Comparison of ENCODE assay signal across 8 mouse cellular contexts in the genomic region with DNA sequence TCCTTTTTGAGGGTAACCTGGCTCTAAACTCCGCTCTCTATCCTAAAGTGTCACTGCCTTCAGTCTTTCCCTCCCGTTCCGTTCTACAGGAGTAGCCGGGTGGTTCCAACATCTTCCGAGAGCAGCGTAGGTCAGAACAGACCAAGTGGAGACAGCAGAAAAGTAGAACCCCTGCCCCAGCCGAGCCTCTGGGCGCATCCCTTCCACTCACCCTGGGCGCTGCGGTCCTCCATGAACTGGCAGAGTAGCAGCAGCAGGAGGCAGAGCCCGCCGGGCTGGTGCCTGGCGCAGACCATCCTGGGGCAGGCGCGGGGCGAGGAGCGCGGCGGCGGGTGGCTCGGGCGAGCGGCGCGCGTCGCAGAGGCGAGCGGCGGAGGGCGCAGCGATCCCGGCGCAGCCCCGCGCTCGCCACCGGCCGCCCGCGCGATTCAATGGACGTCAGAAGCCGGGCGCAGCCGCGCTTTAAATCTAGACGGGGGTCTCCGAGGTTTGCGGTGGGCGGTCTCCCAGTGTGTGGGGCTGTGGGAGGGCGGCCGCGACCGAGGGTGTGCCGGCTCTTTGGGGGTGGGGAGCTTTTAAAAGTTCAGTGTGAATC. TPM values are rescaled to one million over a fixed set of nuclear protein-coding genes. Genes with fewer than 3 reads are reported as not detected.
DNase-seq lines count a peak whose midpoint lies in the region; ATAC-seq and TF ChIP-seq lines count a peak whose summit lies in the region.

No protein-coding gene starts in this region.

- H3K9ac ChIP-seq in embryonic facial prominence, embryonic 12.5 days, result peak overlapping the region; percentile 53
- peak overlapping the region; percentile 45 for H3K9ac ChIP-seq in heart, embryonic 16.5 days (ENCODE audit: low read length)
- H3K9ac ChIP-seq in midbrain, embryonic 11.5 days (ENCODE audit: low read length), result peak overlapping the region; percentile 82
- peak overlapping the region; percentile 16; the same call in 1 of the 2 replicates for H3K9ac ChIP-seq in stomach, embryonic 15.5 days

- H3K36me3 ChIP-seq in C2C12 (ENCODE audit: control insufficient read depth, insufficient read depth), result no peaks in the 10 kb centered on the region
- H3K36me3 ChIP-seq in embryonic facial prominence, embryonic 12.5 days, result no peaks in the 10 kb centered on the region
- H3K36me3 ChIP-seq in heart, embryonic 16.5 days (ENCODE audit: control insufficient read depth, insufficient read depth), result no peaks in the 10 kb centered on the region
- H3K36me3 ChIP-seq in midbrain, embryonic 11.5 days (ENCODE audit: control insufficient read depth, insufficient read depth, low read length), result peaks cover 6% of the 10 kb centered on the region; the same call in 1 of the 2 replicates
- no peaks in the 10 kb centered on the region for H3K36me3 ChIP-seq in stomach, embryonic 15.5 days

- H3K4me2 ChIP-seq in embryonic facial prominence, embryonic 12.5 days (replicated peaks), result peak overlapping the region; percentile 92
- peak overlapping the region; percentile 98 for H3K4me2 ChIP-seq in heart, embryonic 16.5 days (ENCODE audit: low read depth, low read length)
- peak overlapping the region; percentile 82 for H3K4me2 ChIP-seq in midbrain, embryonic 11.5 days
- H3K4me2 ChIP-seq in stomach, embryonic 15.5 days, result peak overlapping the region; percentile 97

- intact Hi-C loops in left cerebral cortex, postnatal 4 days (cut with DNase I), result loop anchor here (5.0 kb wide), 2 partner anchors 381 to 581 kb away; no protein-coding TSS in a partner anchor

- H3ac ChIP-seq in C2C12 (ENCODE audit: control insufficient read depth, insufficient read length, low read depth), result peak overlapping the region; percentile 60

- H3K4me3 ChIP-seq in C2C12 (ENCODE audit: insufficient read depth, poor library complexity, severe bottlenecking), result peak overlapping the region; percentile 34
- H3K4me3 ChIP-seq in embryonic facial prominence, embryonic 12.5 days, result peak overlapping the region; percentile 56
- peak overlapping the region; percentile 59 for H3K4me3 ChIP-seq in heart, embryonic 16.5 days (ENCODE audit: low read length)
- peak overlapping the region; percentile 75 for H3K4me3 ChIP-seq in midbrain, embryonic 11.5 days (ENCODE audit: low read depth, low read length)
- peak overlapping the region; percentile 58 for H3K4me3 ChIP-seq in stomach, embryonic 15.5 days (replicated peaks)

- peaks cover 5% of the 10 kb centered on the region for H3K4me1 ChIP-seq in embryonic facial prominence, embryonic 12.5 days
- H3K4me1 ChIP-seq in heart, embryonic 16.5 days (ENCODE audit: control insufficient read depth, insufficient read depth, low read length), result peaks cover 8% of the 10 kb centered on the region
- H3K4me1 ChIP-seq in midbrain, embryonic 11.5 days (ENCODE audit: control insufficient read depth, insufficient read depth, low read length), result peaks cover 21% of the 10 kb centered on the region
- peaks cover 24% of the 10 kb centered on the region for H3K4me1 ChIP-seq in stomach, embryonic 15.5 days

- H3K79me2 ChIP-seq in C2C12 (ENCODE audit: control insufficient read depth, insufficient read depth), result no peaks in the 10 kb centered on the region

- ATAC-seq in embryonic facial prominence, embryonic 12.5 days (ENCODE audit: insufficient number of reproducible peaks, insufficient read depth, low FRiP score, low TSS enrichment), result peak; percentile 65
- peak; percentile 42 for ATAC-seq in heart, embryonic 16.5 days (replicated peaks; ENCODE audit: extremely low read depth, insufficient read depth, low FRiP score)
- peak; percentile 63 for ATAC-seq in midbrain, embryonic 11.5 days (ENCODE audit: low FRiP score)
- peak; percentile 52 for ATAC-seq in stomach, embryonic 15.5 days (ENCODE audit: insufficient read depth, low FRiP score, low read depth)
- no peak for ATAC-seq in monocyte, adult 5-6 weeks (replicated peaks; ENCODE audit: insufficient number of reproducible peaks, low FRiP score, low TSS enrichment, poor library complexity, severe bottlenecking)

- H3K27ac ChIP-seq in embryonic facial prominence, embryonic 12.5 days, result peak overlapping the region; percentile 73
- H3K27ac ChIP-seq in heart, embryonic 16.5 days (ENCODE audit: low read length), result no peak overlapping the region
- peak overlapping the region; percentile 90 for H3K27ac ChIP-seq in midbrain, embryonic 11.5 days (ENCODE audit: low read depth, low read length)
- H3K27ac ChIP-seq in stomach, embryonic 15.5 days, result peak overlapping the region; percentile 69; the same call in 1 of the 2 replicates

- under 1% methylated on average over 55 of the region's 56 CpGs for WGBS in embryonic facial prominence, embryonic 12.5 days
- WGBS in heart, embryonic 16.5 days, result under 1% methylated on average over 56 of the region's 56 CpGs
- WGBS in midbrain, embryonic 11.5 days, result under 1% methylated on average over 51 of the region's 56 CpGs
- under 1% methylated on average over 56 of the region's 56 CpGs for WGBS in stomach, embryonic 15.5 days

- H3K27me3 ChIP-seq in C2C12 (ENCODE audit: control insufficient read depth, insufficient read depth, insufficient read length), result no peaks in the 10 kb centered on the region
- peaks cover 22% of the 10 kb centered on the region for H3K27me3 ChIP-seq in embryonic facial prominence, embryonic 12.5 days
- H3K27me3 ChIP-seq in heart, embryonic 16.5 days (ENCODE audit: control insufficient read depth, insufficient read depth, low read length), result peaks cover 34% of the 10 kb centered on the region
- H3K27me3 ChIP-seq in midbrain, embryonic 11.5 days (ENCODE audit: control insufficient read depth, insufficient read depth, low read length), result peaks cover 4% of the 10 kb centered on the region; the same call in 1 of the 2 replicates
- H3K27me3 ChIP-seq in stomach, embryonic 15.5 days (replicated peaks), result peaks cover 29% of the 10 kb centered on the region

- TF ChIP-seq CTCF in C2C12 (IDR thresholded peaks at IDR 0.05; ENCODE audit: control insufficient read depth, insufficient read depth, insufficient read length), result no peak

- H3K9me3 ChIP-seq in embryonic facial prominence, embryonic 12.5 days, result no peaks in the 10 kb centered on the region
- H3K9me3 ChIP-seq in heart, embryonic 16.5 days (replicated peaks; ENCODE audit: control insufficient read depth, low read length), result no peaks in the 10 kb centered on the region
- no peaks in the 10 kb centered on the region for H3K9me3 ChIP-seq in midbrain, embryonic 11.5 days (ENCODE audit: control insufficient read depth, low read length)
- no peaks in the 10 kb centered on the region for H3K9me3 ChIP-seq in stomach, embryonic 15.5 days

- H3K79me3 ChIP-seq in C2C12 (ENCODE audit: low read depth), result no peaks in the 10 kb centered on the region

- DNase-seq in Muller cell, postnatal 12 days (ENCODE audit: inconsistent ontology term), result peak; percentile 87
- DNase-seq in left cerebral cortex, postnatal 4 days, result peak; percentile 39
- peak; percentile 96 for DNase-seq in midbrain, embryonic 11.5 days (ENCODE audit: low spot score, missing footprints)

TF ChIP-seq in C2C12, 6 proteins besides CTCF, POLR2A, EP300 and RAD21:
- TF ChIP-seq USF1 (IDR thresholded peaks at IDR 0.05; ENCODE audit: low read depth), result no peak
- no peak for TF ChIP-seq MYOG (IDR thresholded peaks at IDR 0.05; ENCODE audit: control insufficient read depth, extremely low read depth, insufficient read length)
- no peak for TF ChIP-seq MAX (IDR thresholded peaks at IDR 0.05)
- TF ChIP-seq MYOD1 (IDR thresholded peaks at IDR 0.05; ENCODE audit: control insufficient read depth, insufficient read length, low read depth), result no peak
- TF ChIP-seq CEBPB (IDR thresholded peaks at IDR 0.05; ENCODE audit: low read depth), result no peak
- no peak for TF ChIP-seq FOSL1 (IDR thresholded peaks at IDR 0.05; ENCODE audit: insufficient read depth, low read length, poor library complexity, severe bottlenecking)

RNA-seq across cellular contexts. Expression of gene Fst, which starts 0.4 kb away (rescaled TPM):
- 10.9 TPM for polyA plus RNA-seq in C2C12 (2012; fragmentation: generic; extraction: Trizol)
- 41.5 and 46.1 TPM in 2 replicates for polyA plus RNA-seq in embryonic facial prominence, embryonic 12.5 days (2016; fragmentation: Nextera tagmentation; extraction: Ambion mirVana)
- polyA plus RNA-seq in heart, embryonic 16.5 days (2015; fragmentation: Nextera tagmentation; extraction: Ambion mirVana), result 2.4 and 3.6 TPM in 2 replicates
- total RNA-seq in left cerebral cortex, postnatal 4 days (2021), result 1 to 10 TPM; 7.1 to 7.6 TPM
- polyA plus RNA-seq in midbrain, embryonic 11.5 days (2014; fragmentation: Nextera tagmentation; extraction: Ambion mirVana), result 48.2 and 57.0 TPM in 2 replicates
- polyA plus RNA-seq in stomach, embryonic 15.5 days (2015; fragmentation: Nextera tagmentation; extraction: Ambion mirVana), result 41.8 and 59.4 TPM in 2 replicates
- total RNA-seq in monocyte, adult 5-6 weeks (2017), result 0.11 TPM in 1 of 3 replicates, not detected in the others

Comparison
In these comparisons a context has a peak if more than half of its experiments do, and no peak if none do; other contexts are left out.
1. DNase-seq: peak in every context shown above with its lines; median percentile 96 in midbrain, embryonic 11.5 days; 87 in Muller cell, postnatal 12 days; 39 in left cerebral cortex, postnatal 4 days.
2. H3K9ac ChIP-seq: peak in every context shown above with its lines; median percentile 82 in midbrain, embryonic 11.5 days; 53 in embryonic facial prominence, embryonic 12.5 days; 45 in heart, embryonic 16.5 days; 16 in stomach, embryonic 15.5 days.